Mouse (Mus musculus) intestine, embryonic 16.5 days (tissue): ENCODE measurements around the gene Sox30. TPM values are rescaled to one million over a fixed set of nuclear protein-coding genes. Genes with fewer than 3 reads are reported as not detected.

ENCODE experiments used
- ATAC-seq: fragments of 200-750 bp; cut with Nextera tagmentation; 2 replicates; pipeline ENCODE4 v1.8.0; 2017; ENCODE audit warnings: moderate TSS enrichment, moderate library complexity
- H3K27ac ChIP-seq: fragments of 300-500 bp; sonication (generic); 2 replicates; pipeline ENCODE4 v1.5.1; 2014; ENCODE audit warnings: mild to moderate bottlenecking, low read length
- H3K27me3 ChIP-seq: fragments of 300-500 bp; sonication (generic); replicated peaks from 2 replicates; pipeline ENCODE4 v1.6.1; 2014; ENCODE audit warnings: low read length, control low read depth, mixed read lengths; ENCODE audit not compliant: control insufficient read depth, insufficient read depth
- H3K36me3 ChIP-seq: fragments of 300-500 bp; sonication (generic); 2 replicates; pipeline ENCODE4 v1.6.1; 2014; ENCODE audit warnings: low read length, control low read depth; ENCODE audit not compliant: control insufficient read depth, insufficient read depth
- H3K4me1 ChIP-seq: fragments of 300-500 bp; sonication (generic); 2 replicates; pipeline ENCODE4 v1.6.1; 2014; ENCODE audit warnings: low read length, control low read depth, mixed read lengths; ENCODE audit not compliant: control insufficient read depth, insufficient read depth
- H3K4me2 ChIP-seq: fragments of 300-500 bp; sonication (generic); 2 replicates; pipeline ENCODE4 v1.6.1; 2014; ENCODE audit warnings: low read depth, low read length, control low read depth
- H3K4me3 ChIP-seq: fragments of 300-500 bp; sonication (generic); 2 replicates; pipeline ENCODE4 v1.5.1; 2014; ENCODE audit warnings: mild to moderate bottlenecking, low read length
- H3K9ac ChIP-seq: fragments of 300-500 bp; sonication (generic); 2 replicates; pipeline ENCODE4 v1.6.1; 2014; ENCODE audit warnings: low read depth, low read length
- H3K9me3 ChIP-seq: fragments of 300-500 bp; sonication (generic); 2 replicates; pipeline ENCODE4 v1.6.1; 2016; ENCODE audit warnings: low read length, control low read depth; ENCODE audit not compliant: control insufficient read depth
- WGBS: fragments of 180-500 bp; shearing (Covaris S2); extraction: QIAGEN DNeasy Blood & Tissue Kit; methylation state at CpG from one replicate; pipeline ENCODE4 v1.1.7; 2014; 5-methylcytosine and 5-hydroxymethylcytosine counted together
- polyA plus RNA-seq: library from polyadenylated mRNA; unstranded; fragments of >200 nt; fragmentation: Nextera tagmentation; extraction: Ambion mirVana; gene quantifications from 2 replicates; pipeline ENCODE4 v1.2.1, GENCODE M21; 2015

Sox30 gene
- polyA plus RNA-seq, 1 experiment from 2014 or later = 0.09 TPM

DNA sequence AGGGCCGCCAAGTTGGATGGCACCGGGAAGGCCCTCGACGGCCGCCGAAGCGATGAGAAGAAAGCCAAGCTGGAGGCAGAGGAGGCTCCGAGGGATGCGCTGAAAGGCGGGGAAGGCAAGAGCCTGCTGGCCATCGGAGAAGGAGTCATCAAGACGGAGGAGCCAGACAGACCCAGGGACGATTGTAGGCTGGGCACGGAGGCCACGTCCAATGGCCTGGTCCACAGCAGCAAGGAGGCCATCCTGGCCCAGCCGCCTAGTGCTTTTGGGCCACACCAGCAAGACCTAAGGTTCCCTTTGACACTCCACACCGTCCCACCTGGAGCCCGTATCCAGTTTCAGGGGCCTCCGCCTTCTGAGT is 763 bp downstream of the Sox30 start:
- H3K4me2 ChIP-seq = peak overlapping the region; percentile 91
- H3K36me3 ChIP-seq = no peaks in the 10 kb centered on the region
- ATAC-seq = no peak; the same call in none of the 2 replicates
- 41% methylated on average over 19 of the region's 19 CpGs for WGBS
- no peak overlapping the region; the same call in 1 of the 2 replicates for H3K27ac ChIP-seq
- H3K4me3 ChIP-seq = peak overlapping the region; percentile 66
- peaks cover 5% of the 10 kb centered on the region for H3K4me1 ChIP-seq
- peaks cover 4% of the 10 kb centered on the region for H3K9me3 ChIP-seq
- 0 out of 2 replicates have a peak, but pooled peaks cover 3% of the 10 kb centered on the region for H3K27me3 ChIP-seq
- H3K9ac ChIP-seq = peak overlapping the region; percentile 86

DNA sequence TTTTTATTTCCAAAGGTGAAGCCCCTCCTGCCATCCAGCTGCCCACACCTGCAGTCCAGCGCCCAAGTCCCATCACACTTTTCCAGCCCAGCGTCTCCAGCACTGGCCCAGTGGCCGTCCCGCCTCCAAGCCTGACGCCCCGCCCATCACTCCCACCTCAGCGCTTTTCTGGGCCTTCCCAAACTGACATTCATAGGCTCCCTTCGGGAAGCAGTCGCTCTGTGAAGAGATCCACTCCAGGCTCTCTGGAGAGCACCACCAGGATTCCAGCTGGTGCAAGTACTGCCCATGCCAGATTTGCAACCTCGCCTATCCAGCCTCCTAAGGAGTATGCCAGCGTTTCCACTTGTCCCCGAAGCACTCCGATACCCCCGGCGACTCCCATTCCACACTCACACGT is 11.5 kb downstream of the Sox30 start:
- no peak overlapping the region for H3K9ac ChIP-seq
- H3K36me3 ChIP-seq = no peaks in the 10 kb centered on the region
- peak overlapping the region; percentile 52 for H3K4me2 ChIP-seq
- 4% methylated on average over 16 of the region's 16 CpGs for WGBS
- H3K27ac ChIP-seq = no peak overlapping the region
- H3K27me3 ChIP-seq = no peaks in the 10 kb centered on the region
- H3K4me1 ChIP-seq = peaks cover 5% of the 10 kb centered on the region; the same call in 1 of the 2 replicates
- H3K4me3 ChIP-seq = peak overlapping the region; percentile 30
- H3K9me3 ChIP-seq = no peaks in the 10 kb centered on the region
- ATAC-seq = peak; percentile 68

DNA sequence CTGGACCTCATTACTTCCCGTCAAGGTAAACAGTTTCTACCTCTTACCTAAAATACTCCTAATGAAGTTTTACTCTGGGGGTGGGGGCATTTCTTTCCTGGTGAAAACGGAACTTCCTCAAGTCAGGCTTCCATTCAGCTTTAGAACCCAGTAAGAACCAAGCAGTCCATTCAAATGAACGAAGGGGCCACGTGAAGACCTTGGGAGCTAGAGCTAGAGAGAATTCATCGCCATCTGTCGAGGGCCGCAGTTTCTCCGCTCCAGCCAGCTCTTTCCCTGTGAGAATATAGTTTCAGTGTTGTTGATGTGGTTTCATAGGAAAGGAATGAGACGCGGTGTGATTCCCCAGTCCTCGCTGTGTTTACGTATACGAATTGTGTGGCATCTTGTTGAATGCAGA is 12.0 kb downstream of the Sox30 start:
- Histone ChIP-seq H3K9me3 (no peaks in the 10 kb centered on the region), H3K27ac (no peak overlapping the region), H3K4me2 (peak overlapping the region; percentile 52), H3K9ac (no peak overlapping the region), H3K4me3 (peak overlapping the region; percentile 30), H3K4me1 (peaks cover 5% of the 10 kb centered on the region; the same call in 1 of the 2 replicates), H3K27me3 (no peaks in the 10 kb centered on the region), H3K36me3 (no peaks in the 10 kb centered on the region)
- no peak for ATAC-seq
- WGBS = 49% methylated on average over 13 of the region's 13 CpGs

DNA sequence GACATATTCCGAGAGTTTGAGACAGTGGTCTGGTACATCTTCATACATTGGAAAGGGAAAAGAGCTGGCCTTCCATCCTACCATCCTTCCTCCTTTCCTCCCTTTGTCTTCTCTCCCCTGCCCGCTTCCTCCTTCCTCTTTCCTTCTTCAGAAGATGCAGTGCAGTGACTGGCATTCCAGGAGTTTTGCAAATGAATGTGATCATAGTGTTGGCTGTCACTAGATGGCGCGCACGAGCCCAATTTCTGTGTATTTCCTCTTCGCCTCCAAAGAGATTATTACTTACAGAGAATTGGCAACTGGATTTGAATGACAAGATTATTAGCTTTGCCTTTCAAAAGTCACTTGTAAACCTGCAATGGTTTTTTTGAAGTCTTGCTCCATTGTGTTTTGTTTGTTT is 36.0 kb downstream of the Sox30 start:
- H3K27ac ChIP-seq = no peak overlapping the region
- no peak overlapping the region for H3K9ac ChIP-seq
- no peaks in the 10 kb centered on the region for H3K27me3 ChIP-seq
- no peak overlapping the region for H3K4me3 ChIP-seq
- no peaks in the 10 kb centered on the region for H3K36me3 ChIP-seq
- H3K9me3 ChIP-seq = no peaks in the 10 kb centered on the region
- no peak overlapping the region for H3K4me2 ChIP-seq
- ATAC-seq = no peak
- no peaks in the 10 kb centered on the region for H3K4me1 ChIP-seq
- 19% methylated on average over 6 of the region's 6 CpGs for WGBS

DNA sequence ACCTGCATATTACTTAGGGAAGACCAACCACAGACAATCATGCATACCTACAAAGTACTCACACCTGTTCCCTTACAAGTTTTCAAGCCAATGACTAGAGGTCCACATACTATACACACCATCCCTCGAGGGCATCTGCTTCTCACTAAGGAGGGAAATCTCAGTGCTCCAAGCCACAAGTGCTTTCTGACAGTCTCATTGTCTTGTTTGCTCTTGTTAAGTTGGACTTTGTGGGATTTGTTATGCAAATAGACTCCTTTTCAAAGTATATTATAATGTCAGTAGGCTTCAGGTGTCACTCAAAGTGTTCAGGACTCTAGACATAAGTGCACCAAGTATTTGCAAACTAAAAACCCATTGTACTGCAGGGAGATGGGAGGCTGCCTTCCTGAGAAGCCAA is 40.1 kb downstream of the Sox30 start:
- Histone ChIP-seq H3K9me3 (no peaks in the 10 kb centered on the region), H3K4me3 (no peak overlapping the region), H3K9ac (no peak overlapping the region), H3K36me3 (no peaks in the 10 kb centered on the region), H3K4me1 (no peaks in the 10 kb centered on the region), H3K27me3 (no peaks in the 10 kb centered on the region), H3K4me2 (no peak overlapping the region), H3K27ac (no peak overlapping the region)
- ATAC-seq = no peak
- WGBS = 86% methylated on average over 1 of the region's 1 CpGs

DNA sequence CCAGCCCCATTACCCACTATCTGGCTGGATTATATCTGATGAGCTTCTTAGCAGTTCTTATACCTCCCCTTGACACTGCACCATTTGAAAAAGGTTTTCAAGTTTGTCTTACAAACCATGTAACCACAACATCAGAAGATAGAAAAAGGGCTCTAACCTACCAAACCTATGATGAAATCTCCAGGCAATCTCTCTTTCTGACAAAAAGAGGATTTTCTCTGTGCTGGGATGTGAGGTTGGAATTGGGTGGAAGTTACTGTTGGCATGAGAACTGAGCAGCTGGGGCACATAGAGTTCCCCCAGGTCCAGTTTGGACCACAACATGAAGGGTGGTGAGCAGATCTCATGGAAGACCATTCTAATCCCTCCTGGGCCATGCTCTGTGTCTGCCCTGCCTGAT is 41.7 kb downstream of the Sox30 start:
- no peak overlapping the region for H3K27ac ChIP-seq
- H3K4me2 ChIP-seq = no peak overlapping the region
- H3K27me3 ChIP-seq = no peaks in the 10 kb centered on the region
- no peak overlapping the region for H3K9ac ChIP-seq
- H3K4me3 ChIP-seq = no peak overlapping the region
- no peaks in the 10 kb centered on the region for H3K4me1 ChIP-seq
- no peaks in the 10 kb centered on the region for H3K36me3 ChIP-seq
- no peaks in the 10 kb centered on the region for H3K9me3 ChIP-seq
- ATAC-seq = no peak

DNA sequence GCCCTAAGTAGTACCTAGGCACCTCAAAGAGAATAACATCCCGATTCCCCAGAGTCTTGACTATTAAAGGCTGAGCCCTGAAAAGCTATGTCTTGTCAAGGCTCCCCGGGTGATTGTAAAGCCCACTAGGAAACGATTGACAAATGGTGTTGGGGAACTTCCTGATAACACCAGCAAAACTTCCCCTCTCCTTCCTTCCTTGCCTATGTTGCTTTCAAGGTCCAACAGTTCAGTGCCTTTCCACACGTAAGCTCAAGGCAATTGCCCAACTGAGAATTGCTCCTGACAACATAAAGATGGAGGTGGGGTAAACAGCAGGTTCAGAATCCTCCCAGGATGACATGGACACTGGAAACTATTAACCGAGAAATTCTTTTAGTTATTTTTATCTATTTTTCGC is 42.9 kb downstream of the Sox30 start:
- H3K4me2 ChIP-seq = no peak overlapping the region
- H3K4me3 ChIP-seq = no peak overlapping the region
- H3K9me3 ChIP-seq = no peaks in the 10 kb centered on the region
- H3K4me1 ChIP-seq = no peaks in the 10 kb centered on the region
- no peak for ATAC-seq
- no peak overlapping the region for H3K27ac ChIP-seq
- WGBS = 83% methylated on average over 6 of the region's 6 CpGs
- H3K27me3 ChIP-seq = no peaks in the 10 kb centered on the region
- no peak overlapping the region for H3K9ac ChIP-seq
- no peaks in the 10 kb centered on the region for H3K36me3 ChIP-seq

DNA sequence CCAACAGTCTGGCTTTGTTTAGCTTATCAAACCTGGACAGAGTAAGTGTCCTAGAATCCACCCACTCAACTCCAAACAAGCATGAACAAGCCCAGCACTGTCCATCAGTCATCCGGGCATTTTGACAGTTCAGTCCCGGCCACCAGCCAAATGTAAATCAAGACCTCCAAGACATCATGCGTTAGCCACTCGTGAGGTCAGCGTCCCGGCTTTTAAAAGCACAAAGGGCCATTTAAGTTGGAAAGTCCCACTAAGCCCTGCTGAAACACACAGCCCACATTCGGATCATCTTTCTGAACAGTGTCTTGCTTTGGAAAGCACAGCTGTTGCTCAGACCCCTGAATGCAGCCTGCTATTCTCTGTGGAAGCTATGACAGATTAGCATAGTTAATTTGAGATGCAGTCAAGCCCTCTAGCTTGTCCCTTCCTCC is 45.9 kb downstream of the Sox30 start:
- H3K4me3 ChIP-seq = no peak overlapping the region
- no peaks in the 10 kb centered on the region for H3K27me3 ChIP-seq
- no peak overlapping the region for H3K4me2 ChIP-seq
- ATAC-seq = no peak
- no peak overlapping the region for H3K9ac ChIP-seq
- H3K27ac ChIP-seq = no peak overlapping the region
- no peaks in the 10 kb centered on the region for H3K36me3 ChIP-seq
- 40% methylated on average over 7 of the region's 7 CpGs for WGBS
- 0 out of 2 replicates have a peak, but pooled peaks cover 2% of the 10 kb centered on the region for H3K4me1 ChIP-seq
- no peaks in the 10 kb centered on the region for H3K9me3 ChIP-seq

DNA sequence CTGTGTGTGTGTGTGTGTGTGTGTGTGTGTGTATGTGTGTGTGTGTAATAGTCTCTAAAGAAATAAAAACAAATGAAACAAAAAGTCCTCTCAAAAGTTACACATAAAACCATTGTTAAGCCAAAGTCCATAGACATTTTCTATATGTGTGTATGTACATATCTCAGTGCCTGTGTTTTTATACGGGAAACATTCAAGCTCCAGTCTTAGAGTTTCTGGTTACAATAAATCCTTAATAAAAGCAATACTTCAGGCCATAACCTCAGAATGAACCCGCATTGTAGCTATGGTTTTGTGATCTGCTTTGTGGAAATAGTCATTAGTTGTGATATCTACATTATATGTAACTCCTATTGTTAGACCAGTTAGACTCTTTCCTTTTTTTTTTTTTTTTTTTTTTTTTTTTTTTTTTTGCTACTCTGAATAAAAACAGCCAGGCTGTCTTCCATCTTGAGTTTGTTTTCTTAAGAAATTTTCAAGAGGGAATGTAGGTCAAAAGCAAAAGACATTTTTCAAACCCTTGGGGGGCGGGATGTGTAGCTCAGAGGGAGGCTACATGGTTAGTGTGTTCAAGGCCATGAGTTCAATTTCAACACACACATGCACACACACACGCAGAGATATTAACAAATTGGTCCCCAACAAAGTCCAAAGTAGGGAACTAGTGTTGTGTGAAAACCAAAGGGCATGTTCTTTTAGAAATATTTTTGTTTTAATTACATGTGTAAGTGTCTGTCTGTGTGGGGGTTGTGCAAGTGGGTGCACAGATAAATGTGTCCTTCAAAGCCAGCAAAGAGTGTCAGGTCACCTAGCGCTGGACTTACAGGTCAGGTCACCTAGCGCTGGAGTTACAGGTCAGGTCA is 48.1 kb downstream of the Sox30 start:
- no peaks in the 10 kb centered on the region for H3K9me3 ChIP-seq
- no peak overlapping the region for H3K4me3 ChIP-seq
- no peak overlapping the region for H3K9ac ChIP-seq
- H3K27me3 ChIP-seq = no peaks in the 10 kb centered on the region
- no peak overlapping the region for H3K27ac ChIP-seq
- H3K4me2 ChIP-seq = no peak overlapping the region
- ATAC-seq = no peak
- no peaks in the 10 kb centered on the region for H3K36me3 ChIP-seq
- WGBS = 75% methylated on average over 6 of the region's 6 CpGs
- 0 out of 2 replicates have a peak, but pooled peaks cover 2% of the 10 kb centered on the region for H3K4me1 ChIP-seq
